Mouse (Mus musculus): ENCODE data around the gene Tnfrsf25. TPM values are rescaled to one million over a fixed set of nuclear protein-coding genes. Genes with fewer than 3 reads are reported as not detected.

Tnfrsf25 gene
- polyA plus RNA-seq, 1 experiment = 19.9 TPM

DNA sequence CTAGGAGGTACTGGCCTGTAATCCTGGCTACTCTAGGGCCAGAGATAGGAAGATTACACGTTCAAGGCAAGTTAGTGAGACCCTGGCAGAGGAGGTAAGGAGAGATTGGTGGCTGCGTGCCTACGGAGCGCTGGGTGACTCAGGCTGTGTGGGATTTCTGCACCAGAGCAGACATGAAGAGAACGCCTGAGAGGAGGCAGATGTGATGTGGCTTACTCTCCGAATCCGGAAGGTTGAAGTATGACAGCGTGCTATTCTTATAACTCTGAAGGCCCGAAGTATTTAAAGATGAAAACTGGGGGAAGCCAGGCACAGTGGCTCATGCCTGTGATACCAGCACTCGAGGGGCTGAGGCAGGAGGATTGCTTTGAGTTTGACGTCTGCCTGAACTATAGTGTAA lies 15.2 kb upstream of the Tnfrsf25 start:
- WGBS = 85% methylated on average over 11 of the region's 11 CpGs
- no peak for TF ChIP-seq POLR2A (IDR thresholded peaks at IDR 0.05; ENCODE audit: control insufficient read depth, extremely low read depth, insufficient read depth, low read length, poor library complexity)
- TF ChIP-seq CTCF (IDR thresholded peaks at IDR 0.05; ENCODE audit: borderline replicate concordance, control insufficient read depth, extremely low read depth, insufficient read depth, low read length, poor library complexity) = no peak

GRCm38 (mm10) chr4:152101081-152101653 lies 14.6 kb upstream of the Tnfrsf25 start:
- no peak for DNase-seq
- Histone ChIP-seq H3K4me3 (ENCODE audit: control insufficient read depth, insufficient read depth, low read length) (no peak overlapping the region), H3K27ac (ENCODE audit: control insufficient read depth, insufficient read depth, low read length) (no peak overlapping the region), H3K4me1 (replicated peaks; ENCODE audit: control insufficient read depth, insufficient read depth, low read length) (peaks cover 15% of the 10 kb centered on the region), H3K36me3 (ENCODE audit: control insufficient read depth, insufficient read depth, low read length) (no peaks in the 10 kb centered on the region), H3K27me3 (ENCODE audit: control insufficient read depth, insufficient read depth, low read length) (no peaks in the 10 kb centered on the region)
- WGBS = 68% methylated on average over 7 of the region's 7 CpGs
- no peak for TF ChIP-seq CTCF (IDR thresholded peaks at IDR 0.05; ENCODE audit: borderline replicate concordance, control insufficient read depth, extremely low read depth, insufficient read depth, low read length, poor library complexity)
- no peak for TF ChIP-seq POLR2A (IDR thresholded peaks at IDR 0.05; ENCODE audit: control insufficient read depth, extremely low read depth, insufficient read depth, low read length, poor library complexity)

More for the DNA sequence above, 15.2 kb upstream of the Tnfrsf25 start:
- Histone ChIP-seq H3K27ac (ENCODE audit: control insufficient read depth, insufficient read depth, low read length) (no peak overlapping the region), H3K36me3 (ENCODE audit: control insufficient read depth, insufficient read depth, low read length) (no peaks in the 10 kb centered on the region), H3K27me3 (ENCODE audit: control insufficient read depth, insufficient read depth, low read length) (no peaks in the 10 kb centered on the region), H3K4me1 (replicated peaks; ENCODE audit: control insufficient read depth, insufficient read depth, low read length) (peaks cover 17% of the 10 kb centered on the region), H3K4me3 (ENCODE audit: control insufficient read depth, insufficient read depth, low read length) (no peak overlapping the region)
- DNase-seq = no peak

- TF ChIP-seq POLR2A (IDR thresholded peaks at IDR 0.05; ENCODE audit: control insufficient read depth, extremely low read depth, insufficient read depth, low read length, poor library complexity) (no peak), CTCF (IDR thresholded peaks at IDR 0.05; ENCODE audit: borderline replicate concordance, control insufficient read depth, extremely low read depth, insufficient read depth, low read length, poor library complexity) (no peak)
- no peak overlapping the region for H3K4me3 ChIP-seq (ENCODE audit: control insufficient read depth, insufficient read depth, low read length)
- peaks cover 8% of the 10 kb centered on the region for H3K4me1 ChIP-seq (replicated peaks; ENCODE audit: control insufficient read depth, insufficient read depth, low read length)
- no peak overlapping the region for H3K27ac ChIP-seq (ENCODE audit: control insufficient read depth, insufficient read depth, low read length)
- no peaks in the 10 kb centered on the region for H3K36me3 ChIP-seq (ENCODE audit: control insufficient read depth, insufficient read depth, low read length)
- WGBS = 98% methylated on average over 16 of the region's 16 CpGs
- no peaks in the 10 kb centered on the region for H3K27me3 ChIP-seq (ENCODE audit: control insufficient read depth, insufficient read depth, low read length)
- DNase-seq = no peak
Observed at GRCm38 (mm10) chr4:152101921-152102320, 13.8 kb upstream of the Tnfrsf25 start.

- Histone ChIP-seq H3K27ac (ENCODE audit: control insufficient read depth, insufficient read depth, low read length) (no peak overlapping the region), H3K27me3 (ENCODE audit: control insufficient read depth, insufficient read depth, low read length) (no peaks in the 10 kb centered on the region), H3K4me1 (replicated peaks; ENCODE audit: control insufficient read depth, insufficient read depth, low read length) (peaks cover 5% of the 10 kb centered on the region; the same call in 1 of the 2 replicates), H3K4me3 (ENCODE audit: control insufficient read depth, insufficient read depth, low read length) (no peak overlapping the region), H3K36me3 (ENCODE audit: control insufficient read depth, insufficient read depth, low read length) (no peaks in the 10 kb centered on the region)
- 61% methylated on average over 7 of the region's 7 CpGs for WGBS
- DNase-seq = peak; percentile 84
- peak; percentile 87; the same call in 1 of the 2 replicates for TF ChIP-seq CTCF (IDR thresholded peaks at IDR 0.05; ENCODE audit: borderline replicate concordance, control insufficient read depth, extremely low read depth, insufficient read depth, low read length, poor library complexity)
- no peak for TF ChIP-seq POLR2A (IDR thresholded peaks at IDR 0.05; ENCODE audit: control insufficient read depth, extremely low read depth, insufficient read depth, low read length, poor library complexity)
Observed at GRCm38 (mm10) chr4:152103025-152103424, 12.7 kb upstream of the Tnfrsf25 start.

DNA sequence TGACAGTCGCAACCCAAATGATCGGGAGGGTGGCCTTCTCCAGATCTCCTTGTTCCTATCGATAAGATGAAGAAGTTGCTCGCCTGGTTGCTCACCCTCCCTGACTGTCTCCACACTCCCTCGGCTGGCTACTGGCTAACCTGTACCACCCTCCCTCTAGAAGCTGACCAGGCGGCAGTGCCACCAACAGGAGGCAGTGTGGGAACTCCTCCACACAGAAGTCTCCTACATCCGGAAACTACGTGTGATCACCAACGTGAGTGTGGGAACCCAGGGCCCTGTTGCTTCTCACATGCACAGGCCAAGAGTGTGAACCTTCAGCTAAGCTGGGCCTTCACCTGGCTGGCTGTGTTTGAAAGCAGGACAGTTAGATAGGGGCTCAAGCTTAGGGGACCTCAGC lies 9.0 kb upstream of the Tnfrsf25 start:
- Histone ChIP-seq H3K4me1 (replicated peaks; ENCODE audit: control insufficient read depth, insufficient read depth, low read length) (no peaks in the 10 kb centered on the region), H3K27ac (ENCODE audit: control insufficient read depth, insufficient read depth, low read length) (no peak overlapping the region), H3K36me3 (ENCODE audit: control insufficient read depth, insufficient read depth, low read length) (no peaks in the 10 kb centered on the region), H3K4me3 (ENCODE audit: control insufficient read depth, insufficient read depth, low read length) (no peak overlapping the region), H3K27me3 (ENCODE audit: control insufficient read depth, insufficient read depth, low read length) (no peaks in the 10 kb centered on the region)
- WGBS = 95% methylated on average over 9 of the region's 9 CpGs
- no peak for DNase-seq
- TF ChIP-seq POLR2A (IDR thresholded peaks at IDR 0.05; ENCODE audit: control insufficient read depth, extremely low read depth, insufficient read depth, low read length, poor library complexity) (no peak), CTCF (IDR thresholded peaks at IDR 0.05; ENCODE audit: borderline replicate concordance, control insufficient read depth, extremely low read depth, insufficient read depth, low read length, poor library complexity) (no peak)

DNA sequence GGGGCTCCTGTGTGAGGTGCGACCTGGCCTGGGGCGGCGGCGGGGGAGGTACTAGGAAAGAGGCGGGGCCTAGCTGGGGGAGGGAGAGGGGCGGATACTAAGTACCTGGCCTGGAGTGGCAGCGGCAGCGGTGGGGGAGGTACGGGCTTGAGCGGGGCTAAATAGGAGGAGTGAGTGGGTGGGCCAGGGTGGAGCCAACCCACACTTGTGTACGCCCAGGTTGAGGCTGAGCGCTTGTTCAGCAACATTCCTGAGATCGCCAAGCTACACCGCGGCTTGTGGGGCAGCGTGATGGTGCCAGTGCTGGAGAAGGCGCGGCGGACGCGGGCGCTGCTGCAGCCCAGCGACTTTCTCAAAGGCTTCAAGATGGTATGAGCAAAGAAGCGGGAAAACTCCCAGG lies 8.2 kb upstream of the Tnfrsf25 start:
- Histone ChIP-seq H3K36me3 (ENCODE audit: control insufficient read depth, insufficient read depth, low read length) (no peaks in the 10 kb centered on the region), H3K27me3 (ENCODE audit: control insufficient read depth, insufficient read depth, low read length) (no peaks in the 10 kb centered on the region), H3K4me1 (replicated peaks; ENCODE audit: control insufficient read depth, insufficient read depth, low read length) (no peaks in the 10 kb centered on the region), H3K27ac (ENCODE audit: control insufficient read depth, insufficient read depth, low read length) (no peak overlapping the region), H3K4me3 (ENCODE audit: control insufficient read depth, insufficient read depth, low read length) (no peak overlapping the region)
- 94% methylated on average over 24 of the region's 24 CpGs for WGBS
- no peak for DNase-seq
- TF ChIP-seq CTCF (IDR thresholded peaks at IDR 0.05; ENCODE audit: borderline replicate concordance, control insufficient read depth, extremely low read depth, insufficient read depth, low read length, poor library complexity) = no peak
- no peak for TF ChIP-seq POLR2A (IDR thresholded peaks at IDR 0.05; ENCODE audit: control insufficient read depth, extremely low read depth, insufficient read depth, low read length, poor library complexity)
